Mouse (Mus musculus) lung, postnatal 0 days (tissue): ENCODE measurements around the gene Hnrnpa0. TPM values are rescaled to one million over a fixed set of nuclear protein-coding genes. Genes with fewer than 3 reads are reported as not detected.

Source experiments
- ATAC-seq: fragments of 200-750 bp; cut with Nextera tagmentation; 2 replicates; pipeline ENCODE4 v1.8.0; 2017; ENCODE audit warnings: moderate library complexity
- DNase-seq: peaks from one replicate; pipeline ENCODE4 v3.0.0-alpha.2; 2016; ENCODE audit warnings: low spot score
- H3K27ac ChIP-seq: fragments of 300-500 bp; sonication (generic); 2 replicates; pipeline ENCODE4 v1.5.1; 2014; ENCODE audit warnings: antibody characterized with exemption, mild to moderate bottlenecking, low read length, mixed read lengths
- H3K27me3 ChIP-seq: fragments of 300-500 bp; sonication (generic); replicated peaks from 2 replicates; pipeline ENCODE4 v1.6.1; 2014; ENCODE audit warnings: low read length, mixed read lengths; ENCODE audit not compliant: insufficient read depth
- H3K36me3 ChIP-seq: fragments of 300-500 bp; sonication (generic); 2 replicates; pipeline ENCODE4 v1.6.1; 2014; ENCODE audit warnings: low read length, mixed read lengths; ENCODE audit not compliant: insufficient read depth
- H3K4me1 ChIP-seq: fragments of 300-500 bp; sonication (generic); 2 replicates; pipeline ENCODE4 v1.6.1; 2014; ENCODE audit warnings: antibody characterized with exemption, low read depth, low read length, mixed read lengths; ENCODE audit not compliant: insufficient read depth
- H3K4me2 ChIP-seq: fragments of 300-500 bp; sonication (generic); replicated peaks from 2 replicates; pipeline ENCODE4 v1.6.1; 2014; ENCODE audit warnings: low read depth, mild to moderate bottlenecking, low read length, moderate library complexity, mixed read lengths
- H3K4me3 ChIP-seq: fragments of 300-500 bp; sonication (generic); 2 replicates; pipeline ENCODE4 v1.5.1; 2014; ENCODE audit warnings: low read depth, low read length
- H3K9ac ChIP-seq: fragments of 300-500 bp; sonication (generic); replicated peaks from 2 replicates; pipeline ENCODE4 v1.6.1; 2014; ENCODE audit warnings: low read depth, mild to moderate bottlenecking
- H3K9me3 ChIP-seq: fragments of 300-500 bp; sonication (generic); 2 replicates; pipeline ENCODE4 v1.6.1; 2016; ENCODE audit warnings: low read length, mixed read lengths
- CTCF ChIP-seq: IDR thresholded peaks from 2 replicates; pipeline ENCODE4 v1.5.1; 2016; ENCODE audit warnings: antibody characterized with exemption, mild to moderate bottlenecking
- EP300 ChIP-seq: IDR thresholded peaks from 2 replicates; pipeline ENCODE4 v1.6.1; 2016; ENCODE audit warnings: antibody characterized with exemption, mild to moderate bottlenecking, control low read depth
- WGBS: fragments of 180-500 bp; shearing (Covaris S2); extraction: QIAGEN DNeasy Blood & Tissue Kit; methylation state at CpG from one replicate; pipeline ENCODE4 v1.1.7; 2014; 5-methylcytosine and 5-hydroxymethylcytosine counted together
- polyA plus RNA-seq: library from polyadenylated mRNA; unstranded; fragments of >200 nt; fragmentation: Nextera tagmentation; extraction: Ambion mirVana; gene quantifications from 2 replicates; pipeline ENCODE4 v1.2.1, GENCODE M21; 2015

The Hnrnpa0 gene
- polyA plus RNA-seq, 1 experiment from 2014 or later, result 33.1 TPM

GRCm38 (mm10) chr13:58128768-58129671, 664 bp upstream of the Hnrnpa0 start:
- Histone ChIP-seq H3K36me3 (no peaks in the 10 kb centered on the region), H3K4me3 (peak overlapping the region; percentile 90), H3K9ac (peak overlapping the region; percentile 98), H3K27me3 (no peaks in the 10 kb centered on the region), H3K27ac (peak overlapping the region; percentile 98), H3K4me1 (peaks cover 3% of the 10 kb centered on the region; the same call in 1 of the 2 replicates), H3K4me2 (peak overlapping the region; percentile 81), H3K9me3 (no peaks in the 10 kb centered on the region)
- ATAC-seq, result peak; percentile 96
- under 1% methylated on average over 66 of the region's 83 CpGs for WGBS
- TF ChIP-seq EP300 (0 out of 2 replicates have a peak, but pooled peaks have one; percentile 6), CTCF (no peak; the same call in 1 of the 2 replicates)
- peak; percentile 98 for DNase-seq

GRCm38 (mm10) chr13:58127766-58128361, 492 bp downstream of the Hnrnpa0 start:
- H3K4me3 ChIP-seq, result peak overlapping the region; percentile 90
- ATAC-seq, result peak; percentile 24
- 0 out of 2 replicates have a peak, but pooled peaks have one; percentile 1 for TF ChIP-seq CTCF
- TF ChIP-seq EP300, result no peak
- H3K9ac ChIP-seq, result peak overlapping the region; percentile 98
- H3K9me3 ChIP-seq, result no peaks in the 10 kb centered on the region
- DNase-seq, result peak; percentile 59
- H3K36me3 ChIP-seq, result no peaks in the 10 kb centered on the region
- peaks cover 10% of the 10 kb centered on the region; the same call in 1 of the 2 replicates for H3K4me1 ChIP-seq
- H3K27ac ChIP-seq, result peak overlapping the region; percentile 98
- 0% methylated on average over 55 of the region's 81 CpGs for WGBS
- H3K27me3 ChIP-seq, result no peaks in the 10 kb centered on the region
- peak overlapping the region; percentile 81 for H3K4me2 ChIP-seq

GRCm38 (mm10) chr13:58126862-58127765, 1.2 kb downstream of the Hnrnpa0 start:
- Histone ChIP-seq H3K4me1 (peaks cover 10% of the 10 kb centered on the region; the same call in 1 of the 2 replicates), H3K9me3 (no peaks in the 10 kb centered on the region), H3K27ac (peak overlapping the region; percentile 98), H3K9ac (peak overlapping the region; percentile 98), H3K36me3 (no peaks in the 10 kb centered on the region), H3K4me3 (peak overlapping the region; percentile 90), H3K27me3 (no peaks in the 10 kb centered on the region), H3K4me2 (peak overlapping the region; percentile 81)
- peak; percentile 47 for DNase-seq
- WGBS, result under 1% methylated on average over 28 of the region's 92 CpGs
- TF ChIP-seq EP300 (no peak), CTCF (no peak)
- no peak for ATAC-seq

- H3K27ac ChIP-seq, result no peak overlapping the region
- no peak for ATAC-seq
- no peak overlapping the region for H3K9ac ChIP-seq
- no peaks in the 10 kb centered on the region for H3K9me3 ChIP-seq
- peaks cover 10% of the 10 kb centered on the region; the same call in 1 of the 2 replicates for H3K4me1 ChIP-seq
- TF ChIP-seq EP300 (no peak), CTCF (peak; percentile 86)
- no peaks in the 10 kb centered on the region for H3K36me3 ChIP-seq
- WGBS, result 12% methylated on average over 7 of the region's 7 CpGs
- H3K4me2 ChIP-seq, result peak overlapping the region; percentile 81
- peak overlapping the region; percentile 90 for H3K4me3 ChIP-seq
- no peaks in the 10 kb centered on the region for H3K27me3 ChIP-seq
- peak; percentile 93 for DNase-seq
Measured at GRCm38 (mm10) chr13:58126126-58126525, 2.2 kb downstream of the Hnrnpa0 start.

- Histone ChIP-seq H3K27ac (no peak overlapping the region), H3K4me1 (peaks cover 10% of the 10 kb centered on the region; the same call in 1 of the 2 replicates), H3K36me3 (no peaks in the 10 kb centered on the region), H3K4me2 (no peak overlapping the region), H3K27me3 (no peaks in the 10 kb centered on the region), H3K9me3 (no peaks in the 10 kb centered on the region), H3K4me3 (no peak overlapping the region), H3K9ac (no peak overlapping the region)
- DNase-seq, result no peak
- no peak for ATAC-seq
- WGBS, result 44% methylated on average over 2 of the region's 2 CpGs
- TF ChIP-seq EP300 (no peak), CTCF (no peak)
Measured at GRCm38 (mm10) chr13:58124989-58125388, 3.4 kb downstream of the Hnrnpa0 start.
